In genomic region chr4:140701716-140702561, GRCm38 (mm10) we compare ENCODE assay signal across 9 mouse cellular contexts. TPM values are rescaled to one million over a fixed set of nuclear protein-coding genes. Genes with fewer than 3 reads are reported as not detected.
DNase-seq lines count a peak whose midpoint lies in the region; ATAC-seq lines count a peak whose summit lies in the region.
"Had no signal": no experiment of that assay in that cellular context is flagged by ENCODE, and none has a peak within 500 bp of the region (broad histone marks: within the 10 kb centered on the region; RNA-seq: fewer than 3 reads in every experiment).

No protein-coding gene starts in this region.

- peak overlapping the region; percentile 100 for H3K27ac ChIP-seq in embryonic facial prominence, embryonic 10.5 days (replicated peaks)
- H3K27ac ChIP-seq in hindbrain, embryonic 12.5 days: peak overlapping the region; percentile 98
- H3K27ac ChIP-seq in liver, embryonic 15.5 days (replicated peaks): peak overlapping the region; percentile 89
- peak overlapping the region; percentile 93 for H3K27ac ChIP-seq in neural tube, embryonic 15.5 days (replicated peaks)

- peak overlapping the region; percentile 95 for H3K4me3 ChIP-seq in embryonic facial prominence, embryonic 10.5 days
- H3K4me3 ChIP-seq in hindbrain, embryonic 12.5 days: peak overlapping the region; percentile 82
- H3K4me3 ChIP-seq in liver, embryonic 15.5 days (replicated peaks): peak overlapping the region; percentile 96
- H3K4me3 ChIP-seq in neural tube, embryonic 15.5 days (replicated peaks): peak overlapping the region; percentile 86

- 4% methylated on average over 96 of the region's 107 CpGs for WGBS in embryonic facial prominence, embryonic 10.5 days
- WGBS in hindbrain, embryonic 12.5 days: under 1% methylated on average over 49 of the region's 107 CpGs
- WGBS in liver, embryonic 15.5 days (ENCODE audit: insufficient replicate concordance): under 1% methylated on average over 85 of the region's 107 CpGs
- WGBS in neural tube, embryonic 15.5 days: under 1% methylated on average over 64 of the region's 107 CpGs

- DNase-seq in 416B (ENCODE audit: low read depth): peak; percentile 84
- DNase-seq in CD4-positive, CD25-positive, alpha-beta regulatory T cell, adult 2 months (ENCODE audit: low read depth, low spot score): peak; percentile 84
- peak; percentile 71 for DNase-seq in embryonic facial prominence, embryonic 10.5 days (ENCODE audit: low spot score)
- DNase-seq in frontal cortex, postnatal 36 days (ENCODE audit: low spot score in 2 of 2): no peak
- DNase-seq in left cerebral cortex, adult 9 months (ENCODE audit: low spot score in 2 of 2): no peak

- peaks cover 59% of the 10 kb centered on the region for H3K4me1 ChIP-seq in embryonic facial prominence, embryonic 10.5 days
- H3K4me1 ChIP-seq in hindbrain, embryonic 12.5 days: peaks cover 37% of the 10 kb centered on the region
- peaks cover 75% of the 10 kb centered on the region for H3K4me1 ChIP-seq in liver, embryonic 15.5 days (replicated peaks)
- H3K4me1 ChIP-seq in neural tube, embryonic 15.5 days: peaks cover 61% of the 10 kb centered on the region

- H3K36me3 ChIP-seq in embryonic facial prominence, embryonic 10.5 days (replicated peaks): peaks cover 34% of the 10 kb centered on the region
- peaks cover 20% of the 10 kb centered on the region for H3K36me3 ChIP-seq in hindbrain, embryonic 12.5 days
- peaks cover 30% of the 10 kb centered on the region for H3K36me3 ChIP-seq in liver, embryonic 15.5 days (replicated peaks)
- peaks cover 7% of the 10 kb centered on the region; the same call in 1 of the 2 replicates for H3K36me3 ChIP-seq in neural tube, embryonic 15.5 days

- H3K9ac ChIP-seq in hindbrain, embryonic 12.5 days: peak overlapping the region; percentile 96
- H3K9ac ChIP-seq in liver, embryonic 15.5 days: peak overlapping the region; percentile 99
- peak overlapping the region; percentile 90 for H3K9ac ChIP-seq in neural tube, embryonic 15.5 days (replicated peaks)

- H3K4me2 ChIP-seq in hindbrain, embryonic 12.5 days (replicated peaks): peak overlapping the region; percentile 60
- H3K4me2 ChIP-seq in liver, embryonic 15.5 days: peak overlapping the region; percentile 90
- H3K4me2 ChIP-seq in neural tube, embryonic 15.5 days: peak overlapping the region; percentile 92

- ATAC-seq in hindbrain, embryonic 12.5 days (ENCODE audit: low FRiP score): peak; percentile 12; the same call in 1 of the 2 replicates
- peak; percentile 25 for ATAC-seq in liver, embryonic 15.5 days (ENCODE audit: insufficient read depth)
- peak; percentile 22 for ATAC-seq in neural tube, embryonic 15.5 days (ENCODE audit: low FRiP score)

- no peaks in the 10 kb centered on the region for H3K9me3 ChIP-seq in embryonic facial prominence, embryonic 10.5 days
- H3K9me3 ChIP-seq in hindbrain, embryonic 12.5 days (replicated peaks): no peaks in the 10 kb centered on the region
- H3K9me3 ChIP-seq in liver, embryonic 15.5 days (replicated peaks): no peaks in the 10 kb centered on the region
- H3K9me3 ChIP-seq in neural tube, embryonic 15.5 days (replicated peaks): no peaks in the 10 kb centered on the region

- H3K27me3 ChIP-seq in embryonic facial prominence, embryonic 10.5 days (replicated peaks; ENCODE audit: low read depth, poor library complexity, severe bottlenecking): peaks cover 30% of the 10 kb centered on the region
- peaks cover 30% of the 10 kb centered on the region for H3K27me3 ChIP-seq in hindbrain, embryonic 12.5 days
- H3K27me3 ChIP-seq in liver, embryonic 15.5 days: no peaks in the 10 kb centered on the region
- peaks cover 14% of the 10 kb centered on the region for H3K27me3 ChIP-seq in neural tube, embryonic 15.5 days (replicated peaks)

RNA-seq across cellular contexts. Expression of gene Rcc2, which starts 1.6 kb away (rescaled TPM):
- 54.4 and 59.8 TPM in 2 replicates for polyA plus RNA-seq in embryonic facial prominence, embryonic 10.5 days (2016; fragmentation: Nextera tagmentation; extraction: Ambion mirVana)
- polyA plus RNA-seq in hindbrain, embryonic 12.5 days (2016; fragmentation: Nextera tagmentation; extraction: Ambion mirVana): 94.4 and 97.8 TPM in 2 replicates
- polyA plus RNA-seq in liver, embryonic 15.5 days (2015; fragmentation: Nextera tagmentation; extraction: Ambion mirVana): 28.0 and 32.1 TPM in 2 replicates
- 16.7 and 16.8 TPM in 2 replicates for polyA plus RNA-seq in neural tube, embryonic 15.5 days (2015; fragmentation: Nextera tagmentation; extraction: Ambion mirVana)

RNA-seq across cellular contexts. Expression of gene Arhgef10l, which starts 36.1 kb away (rescaled TPM):
- polyA plus RNA-seq in embryonic facial prominence, embryonic 10.5 days (2016; fragmentation: Nextera tagmentation; extraction: Ambion mirVana): 17.9 and 18.2 TPM in 2 replicates
- polyA plus RNA-seq in hindbrain, embryonic 12.5 days (2016; fragmentation: Nextera tagmentation; extraction: Ambion mirVana): 31.2 and 31.7 TPM in 2 replicates
- 4.8 and 6.5 TPM in 2 replicates for polyA plus RNA-seq in liver, embryonic 15.5 days (2015; fragmentation: Nextera tagmentation; extraction: Ambion mirVana)
- polyA plus RNA-seq in neural tube, embryonic 15.5 days (2015; fragmentation: Nextera tagmentation; extraction: Ambion mirVana): 23.6 and 26.4 TPM in 2 replicates

RNA-seq across cellular contexts. Expression of gene Padi6, which starts 40.5 kb away (rescaled TPM):
- not detected in 2 replicates for polyA plus RNA-seq in embryonic facial prominence, embryonic 10.5 days (2016; fragmentation: Nextera tagmentation; extraction: Ambion mirVana)
- polyA plus RNA-seq in hindbrain, embryonic 12.5 days (2016; fragmentation: Nextera tagmentation; extraction: Ambion mirVana): 0.09 TPM in 1 of 2 replicates, not detected in the other
- polyA plus RNA-seq in liver, embryonic 15.5 days (2015; fragmentation: Nextera tagmentation; extraction: Ambion mirVana): not detected in 2 replicates
- 0.65 TPM in 1 of 2 replicates, not detected in the other for polyA plus RNA-seq in neural tube, embryonic 15.5 days (2015; fragmentation: Nextera tagmentation; extraction: Ambion mirVana)
- polyA plus RNA-seq: large intestine, adult 2 months had no signal

Comparison
In these comparisons a context has a peak if more than half of its experiments do, and no peak if none do; other contexts are left out.
1. DNase-seq: peak in 416B (single experiment), CD4-positive, CD25-positive, alpha-beta regulatory T cell, adult 2 months (single experiment) and embryonic facial prominence, embryonic 10.5 days (single experiment); none in frontal cortex, postnatal 36 days (0 of 2) and left cerebral cortex, adult 9 months (0 of 2).
2. Peak in every context shown above with its lines, with median percentiles within 50 percentile points of each other: H3K27ac ChIP-seq, H3K4me3 ChIP-seq, ATAC-seq, H3K4me2 ChIP-seq and H3K9ac ChIP-seq.